Mouse (Mus musculus) liver, embryonic 15.5 days (tissue): ENCODE results near the gene Pbrm1. TPM values are rescaled to one million over a fixed set of nuclear protein-coding genes. Genes with fewer than 3 reads are reported as not detected.

ENCODE experiments used
- ATAC-seq: fragments of 200-750 bp; cut with Nextera tagmentation; 2 replicates; pipeline ENCODE4 v1.8.0; 2017; ENCODE audit warnings: moderate number of reproducible peaks, mild to moderate bottlenecking, moderate library complexity; ENCODE audit not compliant: insufficient read depth
- H3K27ac ChIP-seq: fragments of 300-500 bp; sonication (generic); replicated peaks from 2 replicates; pipeline ENCODE4 v1.5.1; 2015; ENCODE audit warnings: mild to moderate bottlenecking, inconsistent platforms
- H3K27me3 ChIP-seq: fragments of 300-500 bp; sonication (generic); 2 replicates; pipeline ENCODE4 v1.6.1; 2015; ENCODE audit warnings: mild to moderate bottlenecking, inconsistent platforms
- H3K36me3 ChIP-seq: fragments of 300-500 bp; sonication (generic); replicated peaks from 2 replicates; pipeline ENCODE4 v1.6.1; 2015; ENCODE audit warnings: moderate library complexity, mild to moderate bottlenecking, inconsistent platforms
- H3K4me1 ChIP-seq: fragments of 300-500 bp; sonication (generic); replicated peaks from 2 replicates; pipeline ENCODE4 v1.6.1; 2015; ENCODE audit warnings: inconsistent platforms
- H3K4me2 ChIP-seq: fragments of 300-500 bp; sonication (generic); 2 replicates; pipeline ENCODE4 v1.6.1; 2015; ENCODE audit warnings: moderate library complexity, mild to moderate bottlenecking, inconsistent platforms
- H3K4me3 ChIP-seq: fragments of 300-500 bp; sonication (generic); replicated peaks from 2 replicates; pipeline ENCODE4 v1.5.1; 2015; ENCODE audit warnings: mild to moderate bottlenecking, inconsistent platforms
- H3K9ac ChIP-seq: fragments of 300-500 bp; sonication (generic); 2 replicates; pipeline ENCODE4 v1.6.1; 2015; ENCODE audit warnings: moderate library complexity, mild to moderate bottlenecking, inconsistent platforms
- H3K9me3 ChIP-seq: fragments of 300-500 bp; sonication (generic); replicated peaks from 2 replicates; pipeline ENCODE4 v1.6.1; 2016; ENCODE audit warnings: inconsistent platforms
- WGBS: fragments of 180-500 bp; shearing (Covaris S2); methylation state at CpG from one replicate; pipeline ENCODE4 v1.1.7; 2015; ENCODE audit warnings: mixed read lengths; ENCODE audit not compliant: insufficient replicate concordance; 5-methylcytosine and 5-hydroxymethylcytosine counted together
- polyA plus RNA-seq: library from polyadenylated mRNA; unstranded; fragments of >200 nt; fragmentation: Nextera tagmentation; extraction: Ambion mirVana; gene quantifications from 2 replicates; pipeline ENCODE4 v1.2.1, GENCODE M21; 2015

Pbrm1 gene
- polyA plus RNA-seq, 1 experiment from 2014 or later, result 53.3 TPM

- no peaks in the 10 kb centered on the region for H3K27me3 ChIP-seq
- H3K9me3 ChIP-seq, result no peaks in the 10 kb centered on the region
- ATAC-seq, result peak; percentile 62
- peaks cover 25% of the 10 kb centered on the region for H3K4me1 ChIP-seq
- 0 out of 2 replicates have a peak overlapping the region, but pooled peaks have one; percentile 3 for H3K4me3 ChIP-seq
- H3K4me2 ChIP-seq, result peak overlapping the region; percentile 45
- peaks cover 72% of the 10 kb centered on the region for H3K36me3 ChIP-seq
- peak overlapping the region; percentile 68 for H3K27ac ChIP-seq
- WGBS, result 57% methylated on average over 3 of the region's 3 CpGs
- no peak overlapping the region for H3K9ac ChIP-seq
These were observed 60.5 kb downstream of the Pbrm1 start for GRCm38 (mm10) chr14:31079313-31080028.

DNA sequence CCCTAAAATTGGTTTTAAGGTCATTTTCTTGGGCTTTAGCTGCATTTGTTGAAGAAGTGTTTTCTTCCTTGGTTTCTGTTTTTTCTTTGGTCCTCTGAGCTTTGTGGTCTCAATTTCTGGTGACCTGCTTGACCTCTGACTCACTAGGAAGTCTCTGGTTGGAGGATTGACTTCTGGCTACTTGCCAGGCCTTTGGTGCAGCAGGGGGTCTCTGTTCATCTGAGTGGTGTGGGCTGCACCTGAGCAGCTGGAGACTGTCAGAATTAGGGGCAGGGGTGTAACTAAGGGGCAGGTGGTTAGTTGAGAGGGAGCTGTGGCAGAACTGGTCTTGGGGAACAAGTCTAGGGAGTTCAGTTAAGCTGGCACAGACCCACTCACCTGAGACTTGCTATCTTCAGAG lies 62.2 kb downstream of the Pbrm1 start:
- H3K4me3 ChIP-seq, result no peak overlapping the region
- no peak overlapping the region for H3K9ac ChIP-seq
- peaks cover 69% of the 10 kb centered on the region for H3K36me3 ChIP-seq
- peaks cover 25% of the 10 kb centered on the region for H3K4me1 ChIP-seq
- H3K27me3 ChIP-seq, result no peaks in the 10 kb centered on the region
- H3K9me3 ChIP-seq, result no peaks in the 10 kb centered on the region
- no peak for ATAC-seq
- no peak overlapping the region for H3K27ac ChIP-seq
- H3K4me2 ChIP-seq, result no peak overlapping the region

DNA sequence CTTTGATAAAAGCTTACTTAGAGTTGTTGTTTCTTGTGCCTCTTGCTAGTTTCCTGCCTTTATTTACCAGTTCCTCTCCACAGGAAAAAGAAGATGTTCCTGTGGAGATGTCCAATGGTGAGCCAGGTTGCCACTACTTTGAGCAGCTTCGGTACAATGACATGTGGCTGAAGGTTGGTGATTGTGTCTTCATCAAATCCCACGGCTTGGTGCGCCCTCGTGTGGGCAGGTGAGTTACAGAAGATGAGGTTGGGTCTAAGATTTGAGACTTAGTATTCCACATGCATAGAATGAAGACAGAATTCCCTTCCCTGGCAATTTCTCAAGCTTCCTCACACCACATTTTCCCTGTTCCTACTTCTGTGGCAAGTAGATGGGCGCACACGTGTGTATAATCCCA lies 68.5 kb downstream of the Pbrm1 start:
- no peaks in the 10 kb centered on the region for H3K4me1 ChIP-seq
- no peak overlapping the region for H3K4me2 ChIP-seq
- H3K27ac ChIP-seq, result no peak overlapping the region
- ATAC-seq, result no peak
- no peaks in the 10 kb centered on the region for H3K9me3 ChIP-seq
- H3K36me3 ChIP-seq, result peaks cover 83% of the 10 kb centered on the region
- 70% methylated on average over 6 of the region's 6 CpGs for WGBS
- no peaks in the 10 kb centered on the region for H3K27me3 ChIP-seq
- no peak overlapping the region for H3K9ac ChIP-seq
- H3K4me3 ChIP-seq, result no peak overlapping the region

DNA sequence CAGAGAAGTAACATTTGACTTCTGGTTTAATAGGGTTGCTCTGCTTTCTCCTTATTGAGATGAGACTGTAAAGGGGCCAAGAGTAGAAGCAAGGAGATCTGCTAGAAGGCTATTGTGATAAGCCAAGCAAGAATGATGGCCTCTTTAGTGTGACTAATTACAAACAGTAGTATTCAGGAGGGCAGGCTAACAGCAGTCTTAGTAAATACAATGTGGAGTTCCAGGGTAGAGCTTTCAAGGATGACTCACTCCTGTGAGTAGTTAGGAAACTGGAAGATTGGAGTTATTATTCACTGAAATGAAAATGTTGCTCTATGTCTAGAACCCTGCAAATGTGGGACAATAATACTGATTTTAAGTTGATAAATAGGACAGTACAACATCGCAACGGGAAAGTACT lies 69.6 kb downstream of the Pbrm1 start:
- H3K36me3 ChIP-seq, result peaks cover 83% of the 10 kb centered on the region

DNA sequence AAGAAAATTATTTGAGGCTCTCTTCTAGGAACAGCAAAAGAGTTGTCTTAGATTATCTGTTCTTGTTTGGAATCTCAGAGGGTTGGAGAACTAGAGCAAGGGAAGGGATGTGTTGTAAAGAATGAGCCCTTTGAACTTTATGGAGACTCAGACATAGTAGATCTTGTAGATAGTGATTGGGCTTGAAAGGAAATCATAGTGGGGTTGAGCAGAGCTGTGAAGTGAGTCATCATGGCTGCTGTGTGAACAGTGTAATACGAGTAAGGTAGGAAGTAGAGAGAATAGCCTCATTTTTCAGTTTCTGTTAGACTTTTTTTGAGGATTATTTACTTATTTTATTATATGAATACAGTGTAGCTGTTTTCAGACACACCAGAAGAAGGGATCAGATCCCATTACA lies 71.0 kb downstream of the Pbrm1 start:
- ATAC-seq, result no peak
- H3K4me1 ChIP-seq, result peaks cover 13% of the 10 kb centered on the region
- no peak overlapping the region for H3K9ac ChIP-seq
- 73% methylated on average over 1 of the region's 1 CpGs for WGBS
- no peaks in the 10 kb centered on the region for H3K27me3 ChIP-seq
- no peak overlapping the region for H3K4me3 ChIP-seq
- H3K36me3 ChIP-seq, result peaks cover 87% of the 10 kb centered on the region
- no peak overlapping the region for H3K27ac ChIP-seq
- H3K4me2 ChIP-seq, result no peak overlapping the region
- H3K9me3 ChIP-seq, result no peaks in the 10 kb centered on the region

More for the DNA sequence above, 69.6 kb downstream of the Pbrm1 start:
- Histone ChIP-seq H3K4me1 (peaks cover 11% of the 10 kb centered on the region), H3K9ac (no peak overlapping the region), H3K27ac (no peak overlapping the region), H3K9me3 (no peaks in the 10 kb centered on the region), H3K4me3 (no peak overlapping the region), H3K27me3 (no peaks in the 10 kb centered on the region), H3K4me2 (no peak overlapping the region)
- 92% methylated on average over 2 of the region's 2 CpGs for WGBS
- no peak for ATAC-seq

DNA sequence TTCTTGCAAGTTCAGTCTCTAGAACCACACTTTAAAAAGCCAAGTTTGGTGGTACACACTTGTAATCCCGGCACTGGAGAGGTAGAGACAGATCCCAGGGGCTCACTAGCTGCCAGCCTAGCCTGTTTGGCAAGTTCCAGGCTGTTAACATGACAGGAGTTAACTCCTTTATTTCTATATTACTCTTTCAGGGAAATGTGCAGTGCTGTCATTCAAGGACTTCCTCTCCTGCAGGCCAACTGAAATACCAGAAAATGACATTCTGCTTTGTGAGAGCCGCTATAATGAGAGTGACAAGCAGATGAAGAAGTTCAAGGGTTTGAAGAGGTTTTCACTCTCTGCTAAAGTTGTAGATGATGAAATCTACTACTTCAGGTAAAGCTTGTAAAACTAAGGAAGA lies 86.2 kb downstream of the Pbrm1 start:
- Histone ChIP-seq H3K36me3 (peaks cover 73% of the 10 kb centered on the region), H3K4me2 (no peak overlapping the region), H3K27ac (no peak overlapping the region), H3K27me3 (no peaks in the 10 kb centered on the region), H3K4me1 (peaks cover 7% of the 10 kb centered on the region), H3K4me3 (no peak overlapping the region), H3K9me3 (no peaks in the 10 kb centered on the region), H3K9ac (no peak overlapping the region)
- no peak for ATAC-seq
- WGBS, result 87% methylated on average over 2 of the region's 2 CpGs

GRCm38 (mm10) chr14:31110613-31111012 lies 91.7 kb downstream of the Pbrm1 start:
- WGBS, result 14% methylated on average over 3 of the region's 3 CpGs
- no peak overlapping the region for H3K4me3 ChIP-seq
- H3K9me3 ChIP-seq, result no peaks in the 10 kb centered on the region
- H3K27me3 ChIP-seq, result no peaks in the 10 kb centered on the region
- peak; percentile 83 for ATAC-seq
- H3K27ac ChIP-seq, result peak overlapping the region; percentile 64
- H3K9ac ChIP-seq, result 0 out of 2 replicates have a peak overlapping the region, but pooled peaks have one; percentile 15
- H3K4me2 ChIP-seq, result no peak overlapping the region
- H3K36me3 ChIP-seq, result peaks cover 90% of the 10 kb centered on the region
- peaks cover 36% of the 10 kb centered on the region for H3K4me1 ChIP-seq

GRCm38 (mm10) chr14:31112187-31112586 lies 93.2 kb downstream of the Pbrm1 start:
- no peaks in the 10 kb centered on the region for H3K27me3 ChIP-seq
- no peak overlapping the region for H3K4me2 ChIP-seq
- no peak overlapping the region for H3K27ac ChIP-seq

GRCm38 (mm10) chr14:31114011-31114410 lies 95.1 kb downstream of the Pbrm1 start:
- 0 out of 2 replicates have a peak, but pooled peaks have one; percentile 49 for ATAC-seq
- H3K9me3 ChIP-seq, result no peaks in the 10 kb centered on the region
- peaks cover 87% of the 10 kb centered on the region for H3K36me3 ChIP-seq
- WGBS, result 37% methylated on average over 3 of the region's 3 CpGs
- no peak overlapping the region for H3K4me3 ChIP-seq
- H3K27me3 ChIP-seq, result no peaks in the 10 kb centered on the region
- no peak overlapping the region for H3K9ac ChIP-seq
- H3K27ac ChIP-seq, result no peak overlapping the region
- H3K4me2 ChIP-seq, result no peak overlapping the region
- H3K4me1 ChIP-seq, result peaks cover 36% of the 10 kb centered on the region

More at GRCm38 (mm10) chr14:31112187-31112586, 93.2 kb downstream of the Pbrm1 start:
- ATAC-seq, result no peak
- Histone ChIP-seq H3K4me1 (peaks cover 36% of the 10 kb centered on the region), H3K9me3 (no peaks in the 10 kb centered on the region), H3K9ac (no peak overlapping the region), H3K36me3 (peaks cover 88% of the 10 kb centered on the region), H3K4me3 (no peak overlapping the region)
- WGBS, result 78% methylated on average over 5 of the region's 5 CpGs

GRCm38 (mm10) chr14:31115522-31115921 lies 96.6 kb downstream of the Pbrm1 start:
- Histone ChIP-seq H3K9me3 (no peaks in the 10 kb centered on the region), H3K27ac (no peak overlapping the region), H3K9ac (no peak overlapping the region), H3K36me3 (peaks cover 84% of the 10 kb centered on the region), H3K4me2 (no peak overlapping the region), H3K4me1 (peaks cover 29% of the 10 kb centered on the region), H3K4me3 (no peak overlapping the region), H3K27me3 (no peaks in the 10 kb centered on the region)
- 51% methylated on average over 2 of the region's 2 CpGs for WGBS
- no peak for ATAC-seq

GRCm38 (mm10) chr14:31125106-31126075 lies 106.5 kb downstream of the Pbrm1 start:
- no peak for ATAC-seq
- Histone ChIP-seq H3K4me3 (no peak overlapping the region), H3K27ac (peak overlapping the region; percentile 81), H3K9ac (peak overlapping the region; percentile 28; the same call in 1 of the 2 replicates), H3K9me3 (no peaks in the 10 kb centered on the region), H3K4me2 (peak overlapping the region; percentile 59), H3K4me1 (peaks cover 54% of the 10 kb centered on the region), H3K36me3 (peaks cover 42% of the 10 kb centered on the region), H3K27me3 (no peaks in the 10 kb centered on the region)
- 54% methylated on average over 9 of the region's 9 CpGs for WGBS
